Mouse (Mus musculus) kidney, postnatal 14 days (tissue): Measurements from ENCODE around the gene Hoxa5.

Experiments used
- DNase-seq: peaks from one replicate; pipeline ENCODE4 v3.0.0; 2022; ENCODE audit warnings: mixed read lengths

The Hoxa5 gene

GRCm38 (mm10) chr6:52196811-52197210 is 7.6 kb downstream of the Hoxa5 start:
- DNase-seq = peak; percentile 8

- DNase-seq = peak; percentile 41
Observed at GRCm38 (mm10) chr6:52194690-52195089, 9.7 kb downstream of the Hoxa5 start.

GRCm38 (mm10) chr6:52191860-52192550 is 12.4 kb downstream of the Hoxa5 start:
- DNase-seq = peak; percentile 96

GRCm38 (mm10) chr6:52190906-52191810 is 13.2 kb downstream of the Hoxa5 start, which contains the start of gene Hoxa4:
Gene Hoxa4 (minus strand): TSS chr6:52191753.
- DNase-seq = peak; percentile 52

- peak; percentile 43 for DNase-seq
Observed at GRCm38 (mm10) chr6:52190410-52190809, 14.0 kb downstream of the Hoxa5 start.

- DNase-seq = peak; percentile 40
Observed at GRCm38 (mm10) chr6:52189909-52190308, 14.5 kb downstream of the Hoxa5 start.

- peak; percentile 58 for DNase-seq
Observed at GRCm38 (mm10) chr6:52189172-52189591, 15.2 kb downstream of the Hoxa5 start.

GRCm38 (mm10) chr6:52186500-52186899 is 17.9 kb downstream of the Hoxa5 start:
- peak; percentile 39 for DNase-seq

- DNase-seq = peak; percentile 41
Observed at GRCm38 (mm10) chr6:52185834-52186233, 18.6 kb downstream of the Hoxa5 start.

- DNase-seq = peak; percentile 64
Observed at GRCm38 (mm10) chr6:52185222-52185621, 19.2 kb downstream of the Hoxa5 start.

- peak; percentile 46 for DNase-seq
Observed at GRCm38 (mm10) chr6:52184668-52185067, 19.7 kb downstream of the Hoxa5 start.

GRCm38 (mm10) chr6:52183311-52184080 is 20.9 kb downstream of the Hoxa5 start:
- DNase-seq = peak; percentile 78

- no peak for DNase-seq
Observed at GRCm38 (mm10) chr6:52182793-52183192, 21.6 kb downstream of the Hoxa5 start.

- DNase-seq = no peak
Observed at GRCm38 (mm10) chr6:52182030-52182429, 22.4 kb downstream of the Hoxa5 start.

- DNase-seq = no peak
Observed at GRCm38 (mm10) chr6:52180726-52181125, 23.7 kb downstream of the Hoxa5 start.

- no peak for DNase-seq
Observed at GRCm38 (mm10) chr6:52180213-52180710, 24.1 kb downstream of the Hoxa5 start.

GRCm38 (mm10) chr6:52179690-52180089 is 24.7 kb downstream of the Hoxa5 start:
- DNase-seq = peak; percentile 52

- no peak for DNase-seq
Observed at GRCm38 (mm10) chr6:52178918-52179665, 25.3 kb downstream of the Hoxa5 start.

GRCm38 (mm10) chr6:52177806-52178205 is 26.6 kb downstream of the Hoxa5 start:
- DNase-seq = no peak

- peak; percentile 87 for DNase-seq
Observed at GRCm38 (mm10) chr6:52177061-52177735, 27.2 kb downstream of the Hoxa5 start, which contains the start of gene 5730596B20Rik. Gene 5730596B20Rik (plus strand): TSS chr6:52177498.

- peak; percentile 36 for DNase-seq
Observed at GRCm38 (mm10) chr6:52176391-52176790, 28.0 kb downstream of the Hoxa5 start.
